8 mouse cellular contexts compared by ENCODE assay signal in the genomic region with DNA sequence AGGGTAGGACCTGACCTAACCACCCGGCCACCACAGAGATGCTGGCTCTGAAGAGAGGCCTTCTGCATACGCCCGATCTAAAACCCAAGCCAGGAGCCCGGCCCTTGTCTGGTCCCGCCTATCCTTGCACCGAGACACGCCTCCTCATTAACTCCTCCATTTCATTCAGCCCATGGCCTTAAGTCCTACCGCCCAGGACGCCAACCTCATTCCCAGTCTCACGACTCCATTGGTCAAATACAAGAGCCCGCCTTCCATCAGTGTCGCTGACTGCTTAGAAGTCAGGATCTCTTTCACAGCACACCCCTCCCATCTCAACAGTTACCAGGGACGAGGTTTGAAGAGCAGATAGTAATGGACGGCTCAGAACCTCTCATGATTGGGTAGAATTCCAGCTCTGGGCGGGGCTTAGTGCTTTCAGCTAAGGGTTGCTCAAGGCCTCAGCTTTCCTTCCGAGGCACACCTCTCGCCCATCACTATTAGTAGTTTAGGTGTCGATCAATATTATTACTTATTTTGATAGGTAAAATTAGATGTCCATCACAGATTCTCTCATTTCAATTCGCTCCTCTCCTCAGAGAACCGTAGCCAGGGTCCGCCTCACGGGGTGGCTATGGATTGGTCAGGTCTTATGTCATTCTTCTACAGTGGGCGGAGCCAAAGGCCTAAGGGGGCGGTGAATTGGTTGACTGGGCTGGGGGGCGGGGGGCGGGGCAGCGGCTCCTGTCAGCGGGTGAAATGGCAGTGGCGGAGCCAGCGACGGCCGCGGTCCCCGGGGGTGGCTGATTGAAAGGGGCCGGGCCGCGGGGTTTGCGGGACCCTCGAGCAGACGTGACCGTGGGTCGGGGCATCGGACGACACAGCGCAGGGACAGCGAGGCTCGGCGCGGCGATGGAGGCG. TPM values are rescaled to one million over a fixed set of nuclear protein-coding genes. Genes with fewer than 3 reads are reported as not detected.
DNase-seq lines count a peak whose midpoint lies in the region; ATAC-seq lines count a peak whose summit lies in the region.

A gene (plus strand): TSS at position 716 of the 900 bp plus-strand sequence.

- H3K27ac ChIP-seq in intestine, embryonic 14.5 days (ENCODE audit: low read depth): no peak within 1 kb of the TSS

- peaks cover 10% of the 10 kb centered on the region for H3K4me1 ChIP-seq in intestine, embryonic 14.5 days (replicated peaks; ENCODE audit: control insufficient read depth, insufficient read depth, low read length)

- no peaks in the 10 kb centered on the region for H3K9me3 ChIP-seq in intestine, embryonic 14.5 days (ENCODE audit: control insufficient read depth, low read length)

- H3K36me3 ChIP-seq in intestine, embryonic 14.5 days (ENCODE audit: control insufficient read depth, insufficient read depth, low read length): no peaks in the 10 kb centered on the region

- DNase-seq in adrenal gland, adult 18-20 months (ENCODE audit: low spot score in 2 of 2): peak; percentile 97 to 98
- peak; percentile 97 for DNase-seq in embryo, embryonic 11 days
- peak; percentile 99 for DNase-seq in gastrocnemius, postnatal 25 days
- DNase-seq in intestine, embryonic 14.5 days (ENCODE audit: low spot score): peak; percentile 99
- DNase-seq in left cerebral cortex, postnatal 14 days (ENCODE audit: low spot score in 2 of 2): peak; percentile 99 to 100
- DNase-seq in mesoderm, embryonic 11.5 days (ENCODE audit: low read depth, low spot score): peak; percentile 99
- peak; percentile 98 to 100 for DNase-seq in right cerebral cortex, postnatal 36 days (ENCODE audit: low spot score in 2 of 2)
- peak; percentile 99 for DNase-seq in yolk sac, embryonic 10.5 days (ENCODE audit: low spot score)

- ATAC-seq in intestine, embryonic 14.5 days (replicated peaks; ENCODE audit: low FRiP score, low TSS enrichment, low read depth): peak; percentile 99

- H3K27me3 ChIP-seq in intestine, embryonic 14.5 days (replicated peaks; ENCODE audit: control insufficient read depth, insufficient read depth, low read length): no peaks in the 10 kb centered on the region

- under 1% methylated on average over 51 of the region's 51 CpGs for WGBS in intestine, embryonic 14.5 days

- peak within 1 kb of the TSS; percentile 69 for H3K4me3 ChIP-seq in intestine, embryonic 14.5 days (ENCODE audit: low read depth, low read length)

- H3K9ac ChIP-seq in intestine, embryonic 14.5 days (ENCODE audit: low read length): peak within 1 kb of the TSS; percentile 67

- intact Hi-C loops in left cerebral cortex, postnatal 14 days (cut with DNase I): no loop called here

- peak within 1 kb of the TSS; percentile 70 for H3K4me2 ChIP-seq in intestine, embryonic 14.5 days (ENCODE audit: low read length)

RNA-seq across cellular contexts. Expression of the gene that starts here (rescaled TPM):
- 10 to 100 TPM; 37.4 to 38.8 TPM for total RNA-seq in adrenal gland, adult 18-20 months (2021)
- 10 to 100 TPM; 14.7 to 15.5 TPM for total RNA-seq in gastrocnemius, postnatal 25 days (2021)
- polyA plus RNA-seq in intestine, embryonic 14.5 days (2014; fragmentation: Nextera tagmentation; extraction: Ambion mirVana): 20.2 and 21.2 TPM in 2 replicates
- 100 to 1,000 TPM; 111 to 115 TPM for total RNA-seq in left cerebral cortex, postnatal 14 days (2021)
